Mouse (Mus musculus) CH12.LX (cell line): Measurements from ENCODE around the gene Capza2. TPM values are rescaled to one million over a fixed set of nuclear protein-coding genes. Genes with fewer than 3 reads are reported as not detected.

ENCODE experiments used
- DNase-seq: peaks from one replicate; pipeline ENCODE4 v3.0.0-alpha.2; 2013; ENCODE audit errors: extremely low read depth
- H3K27ac ChIP-seq: 2 replicates; pipeline ENCODE4 v1.5.1; 2012; ENCODE audit warnings: low read depth, mild to moderate bottlenecking, control low read depth, moderate library complexity; ENCODE audit not compliant: insufficient read depth
- H3K27me3 ChIP-seq: replicated peaks from 2 replicates; pipeline ENCODE3; 2012; ENCODE audit warnings: inconsistent platforms
- H3K36me3 ChIP-seq, 2 experiments: replicated peaks in 1 of 2; 2 replicates each; pipeline versions ENCODE3 to v1.6.1; 2012; ENCODE audit warnings: inconsistent platforms in 1 of 2, low read length in 1 of 2, mild to moderate bottlenecking in 1 of 2, mixed read lengths in 1 of 2, moderate library complexity in 1 of 2; ENCODE audit not compliant: control insufficient read depth in 1 of 2, insufficient read depth in 1 of 2
- H3K4me1 ChIP-seq, 2 experiments: 2 replicates each; pipeline ENCODE4 v1.6.1; 2012; ENCODE audit warnings: inconsistent platforms in 1 of 2, moderate library complexity in 1 of 2; ENCODE audit not compliant: insufficient read depth in 2 of 2, control insufficient read depth in 1 of 2
- H3K4me2 ChIP-seq: 2 replicates; pipeline ENCODE4 v1.6.1; 2012; ENCODE audit warnings: low read depth, mild to moderate bottlenecking, control low read depth; ENCODE audit not compliant: poor library complexity, insufficient read depth, severe bottlenecking
- H3K4me3 ChIP-seq, 3 experiments: fragments of 150-350 bp in 1 of 3; sonication (generic) in 1 of 3; replicated peaks in 1 of 3; 2 replicates each; pipeline versions ENCODE3 to v1.5.1; 2011 to 2012; ENCODE audit warnings: low read depth in 2 of 3, low read length in 2 of 3, mild to moderate bottlenecking in 2 of 3, moderate library complexity in 2 of 3, control low read depth in 1 of 3, improper control_type of control experiment in 1 of 3, inconsistent platforms in 1 of 3, mixed read lengths in 1 of 3; ENCODE audit not compliant: poor library complexity in 1 of 3
- H3K79me2 ChIP-seq: replicated peaks from 2 replicates; pipeline ENCODE4 v1.6.1; 2012; ENCODE audit warnings: mild to moderate bottlenecking, moderate library complexity; ENCODE audit not compliant: control insufficient read depth, poor library complexity, insufficient read depth, severe bottlenecking; ENCODE audit errors: extremely low read depth
- H3K9ac ChIP-seq: 2 replicates; pipeline ENCODE4 v1.6.1; 2012; ENCODE audit warnings: low read depth, mild to moderate bottlenecking, control low read depth, moderate library complexity; ENCODE audit not compliant: insufficient read depth
- H3K9me3 ChIP-seq: replicated peaks from 2 replicates; pipeline ENCODE3; 2012; ENCODE audit warnings: low read length, inconsistent platforms, mixed read lengths
- CHD1 ChIP-seq: IDR thresholded peaks from 2 replicates; pipeline ENCODE4 v1.6.1; 2012; ENCODE audit warnings: low read depth, low read length, improper control_type of control experiment, inconsistent platforms
- CTCF ChIP-seq, 2 experiments: IDR thresholded peaks in 1 of 2; conservative IDR thresholded peaks in 1 of 2; 2 replicates each; pipeline ENCODE4 v1.5.1; 2011 to 2012; ENCODE audit warnings: low read depth in 2 of 2, low read length in 2 of 2, improper control_type of control experiment in 1 of 2, inconsistent platforms in 1 of 2, mild to moderate bottlenecking in 1 of 2, moderate library complexity in 1 of 2
- EP300 ChIP-seq: IDR thresholded peaks from 2 replicates; pipeline ENCODE4 v1.6.1; 2011; ENCODE audit warnings: low read length, improper control_type of control experiment
- JUN ChIP-seq: IDR thresholded peaks from 2 replicates; pipeline ENCODE4 v1.6.1; 2011; ENCODE audit warnings: low read depth, mild to moderate bottlenecking, low read length, improper control_type of control experiment, moderate library complexity; ENCODE audit not compliant: insufficient read depth
- KAT2A ChIP-seq: IDR thresholded peaks from 2 replicates; pipeline ENCODE4 v1.6.1; 2012; ENCODE audit warnings: low read length, improper control_type of control experiment, inconsistent platforms; ENCODE audit not compliant: insufficient replicate concordance
- MAFK ChIP-seq: IDR thresholded peaks from 2 replicates; pipeline ENCODE4 v1.6.1; 2011; ENCODE audit warnings: low read length, improper control_type of control experiment; ENCODE audit not compliant: insufficient replicate concordance
- MAX ChIP-seq: IDR thresholded peaks from 2 replicates; pipeline ENCODE4 v1.6.1; 2011; ENCODE audit warnings: low read length, improper control_type of control experiment
- MEF2A ChIP-seq: IDR thresholded peaks from 2 replicates; pipeline ENCODE4 v1.6.1; 2014; ENCODE audit warnings: low read depth, mild to moderate bottlenecking, inconsistent platforms, low read length, improper control_type of control experiment, borderline replicate concordance
- MXI1 ChIP-seq: IDR thresholded peaks from 2 replicates; pipeline ENCODE4 v1.6.1; 2011; ENCODE audit warnings: mild to moderate bottlenecking, low read depth, low read length, improper control_type of control experiment
- MYC ChIP-seq: IDR thresholded peaks from 2 replicates; pipeline ENCODE4 v1.6.1; 2011; ENCODE audit warnings: low read depth, mild to moderate bottlenecking, improper control_type of control experiment, low read length
- NELFE ChIP-seq: IDR thresholded peaks from 2 replicates; pipeline ENCODE4 v1.6.1; 2011; ENCODE audit warnings: low read depth, low read length, improper control_type of control experiment
- NRF1 ChIP-seq: IDR thresholded peaks from 2 replicates; pipeline ENCODE4 v1.6.1; 2014; ENCODE audit warnings: low read depth, mild to moderate bottlenecking, inconsistent platforms, low read length, improper control_type of control experiment, moderate library complexity
- PAX5 ChIP-seq: IDR thresholded peaks from 2 replicates; pipeline ENCODE4 v1.6.1; 2012; ENCODE audit warnings: low read length, inconsistent platforms, mixed read lengths
- POLR2AphosphoS2 ChIP-seq: IDR thresholded peaks from 2 replicates; pipeline ENCODE4 v1.6.1; 2011; ENCODE audit warnings: low read depth, low read length, improper control_type of control experiment
- RAD21 ChIP-seq: IDR thresholded peaks from 2 replicates; pipeline ENCODE4 v1.6.1; 2011; ENCODE audit warnings: low read depth, mild to moderate bottlenecking, low read length, improper control_type of control experiment, moderate library complexity
- RCOR1 ChIP-seq: conservative IDR thresholded peaks from 2 replicates; pipeline ENCODE4 v1.6.1; 2012; ENCODE audit warnings: low read depth, mild to moderate bottlenecking, inconsistent platforms, low read length, improper control_type of control experiment
- SIN3A ChIP-seq: IDR thresholded peaks from 2 replicates; pipeline ENCODE4 v1.6.1; 2012; ENCODE audit warnings: low read length, improper control_type of control experiment, inconsistent platforms
- SMC3 ChIP-seq: IDR thresholded peaks from 2 replicates; pipeline ENCODE4 v1.6.1; 2011; ENCODE audit warnings: low read depth, low read length, improper control_type of control experiment
- TCF12 ChIP-seq: IDR thresholded peaks from 2 replicates; pipeline ENCODE4 v1.6.1; 2014; ENCODE audit warnings: low read depth, mild to moderate bottlenecking, inconsistent platforms, low read length, improper control_type of control experiment
- USF1 ChIP-seq: IDR thresholded peaks from 2 replicates; pipeline ENCODE4 v1.6.1; 2014; ENCODE audit warnings: low read depth, mild to moderate bottlenecking, inconsistent platforms, low read length, improper control_type of control experiment
- ZC3H11A ChIP-seq: IDR thresholded peaks from 2 replicates; pipeline ENCODE4 v1.6.1; 2012; ENCODE audit warnings: low read depth, mild to moderate bottlenecking, inconsistent platforms, low read length, improper control_type of control experiment
- ZKSCAN1 ChIP-seq: IDR thresholded peaks from 2 replicates; pipeline ENCODE4 v1.6.1; 2012; ENCODE audit warnings: low read depth, inconsistent platforms, low read length, improper control_type of control experiment, borderline replicate concordance
- dilution Hi-C: fragments of 300-500 bp; cut with MboI; formaldehyde crosslinking; loops from 2 replicates; pipeline ENCODE4 v1.14.3; 2020; ENCODE audit warnings: low sequenced_read_pairs; ENCODE audit not compliant: extremely low pct_unique_long_range_greater_than_20kb, extremely low pct_ligation_motif_present
- in situ Hi-C: fragments of 300-500 bp; cut with MboI; formaldehyde crosslinking; loops from 3 replicates; pipeline ENCODE4 v1.14.3; 2019; ENCODE audit warnings: low sequenced_read_pairs, low pct_ligation_motif_present, low pct_unique_long_range_greater_than_20kb, mixed read lengths
- polyA plus RNA-seq: library from polyadenylated mRNA; unstranded; fragments of >175 nt; gene quantifications from 2 replicates; pipeline ENCODE4 v1.2.1, GENCODE M21; 2012; ENCODE audit warnings: low read depth; ENCODE audit not compliant: insufficient read length
- total RNA-seq, 2 experiments: library from RNA; depleted of rRNA; stranded (reverse); fragments of 300-350 nt in 1 of 2; fragments of >200 nt in 1 of 2; gene quantifications; 2 replicates each; pipeline ENCODE4 v1.2.3; 2012 to 2014

The Capza2 gene
- total and polyA plus RNA-seq, 3 experiments, result 64.9 to 277 (median 171) TPM

DNA sequence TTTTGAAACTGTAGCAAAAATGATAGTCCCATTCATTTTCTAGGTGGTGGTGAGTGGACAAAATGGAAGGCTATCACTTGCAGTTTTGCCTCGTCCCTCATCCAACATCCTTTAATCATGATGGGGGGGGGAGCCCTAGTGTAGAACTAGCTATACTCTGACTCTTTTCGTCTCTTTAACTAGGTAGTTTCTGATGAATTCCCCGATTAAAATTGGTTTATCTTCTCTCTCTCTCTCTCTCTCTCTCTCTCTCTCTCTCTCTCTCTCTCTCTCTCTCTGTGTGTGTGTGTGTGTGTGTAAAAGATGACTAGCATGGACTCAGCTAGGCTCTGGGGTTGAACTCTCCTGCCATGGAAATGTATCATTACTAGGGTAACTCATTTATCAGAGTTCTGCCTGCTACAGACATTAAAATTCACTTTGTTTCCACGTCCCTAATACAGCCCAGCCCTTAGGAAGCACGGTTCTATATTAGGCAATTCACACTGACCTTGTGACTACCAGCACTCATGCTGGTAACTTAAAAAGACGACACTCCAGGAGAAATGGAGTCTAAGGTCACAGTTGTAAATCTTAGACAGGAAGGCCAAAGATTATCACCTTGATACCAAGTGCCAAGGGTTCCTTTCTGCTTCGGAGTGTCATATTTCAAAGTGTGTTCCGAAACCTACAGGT lies 45.9 kb upstream of the Capza2 start:
- no peaks in the 10 kb centered on the region for H3K4me1 ChIP-seq
- in situ Hi-C loops (loop anchor here (10.0 kb wide), 2 partner anchors 225 to 485 kb away; no protein-coding TSS in a partner anchor), dilution Hi-C loops (no loop called here)
- H3K79me2 ChIP-seq, result no peaks in the 10 kb centered on the region
- no peak overlapping the region for H3K27ac ChIP-seq
- no peaks in the 10 kb centered on the region for H3K27me3 ChIP-seq
- DNase-seq, result no peak
- H3K36me3 ChIP-seq, result no peaks in the 10 kb centered on the region
- peaks cover 8% of the 10 kb centered on the region for H3K9me3 ChIP-seq
- TF ChIP-seq CHD1, result no peak
- peak; percentile 29; the same call in 1 of the 2 replicates for TF ChIP-seq MEF2A
- TF ChIP-seq, all 38 proteins: peak for 1
- Histone ChIP-seq H3K4me2 (no peak overlapping the region), H3K9ac (no peak overlapping the region), H3K4me3 (no peak overlapping the region)

DNA sequence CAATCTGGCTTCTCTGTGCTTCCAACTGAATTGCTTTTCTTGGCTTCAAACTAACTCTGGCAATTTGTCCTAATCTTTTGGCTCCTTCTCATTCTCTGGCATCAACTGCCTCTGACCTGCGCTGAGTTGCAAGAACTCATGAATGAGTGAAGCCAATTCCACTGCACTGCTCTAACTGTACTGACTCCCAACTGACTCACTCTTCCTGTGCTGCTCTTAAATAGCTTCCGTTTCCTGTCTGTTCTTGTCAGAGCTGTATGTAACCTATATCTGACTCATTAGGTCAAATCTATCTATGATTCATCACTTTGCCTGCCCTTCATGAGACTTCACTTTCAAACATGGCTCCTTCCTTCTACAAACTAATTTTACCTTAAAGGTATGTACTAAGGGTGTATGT lies 42.1 kb upstream of the Capza2 start:
- Histone ChIP-seq H3K9me3 (peaks cover 16% of the 10 kb centered on the region), H3K27ac (no peak overlapping the region), H3K79me2 (no peaks in the 10 kb centered on the region), H3K36me3 (no peaks in the 10 kb centered on the region), H3K4me2 (no peak overlapping the region), H3K9ac (no peak overlapping the region), H3K4me3 (no peak overlapping the region), H3K4me1 (no peaks in the 10 kb centered on the region), H3K27me3 (no peaks in the 10 kb centered on the region)
- TF ChIP-seq CTCF (conservative IDR thresholded peaks at IDR 0.05 in 1 of 2, IDR thresholded peaks at IDR 0.05 in 1 of 2; ENCODE audit: low read depth in 2 of 2, low read length in 2 of 2), result no peak
- no peak for TF ChIP-seq ZKSCAN1
- no peak for TF ChIP-seq CHD1
- no peak for TF ChIP-seq MXI1
- no peak for TF ChIP-seq ZC3H11A
- no peak for TF ChIP-seq RCOR1
- no peak for TF ChIP-seq JUN
- no peak for TF ChIP-seq PAX5
- TF ChIP-seq NRF1, result no peak
- DNase-seq, result no peak
- dilution Hi-C loops, result no loop called here
- in situ Hi-C loops, result no loop called here

DNA sequence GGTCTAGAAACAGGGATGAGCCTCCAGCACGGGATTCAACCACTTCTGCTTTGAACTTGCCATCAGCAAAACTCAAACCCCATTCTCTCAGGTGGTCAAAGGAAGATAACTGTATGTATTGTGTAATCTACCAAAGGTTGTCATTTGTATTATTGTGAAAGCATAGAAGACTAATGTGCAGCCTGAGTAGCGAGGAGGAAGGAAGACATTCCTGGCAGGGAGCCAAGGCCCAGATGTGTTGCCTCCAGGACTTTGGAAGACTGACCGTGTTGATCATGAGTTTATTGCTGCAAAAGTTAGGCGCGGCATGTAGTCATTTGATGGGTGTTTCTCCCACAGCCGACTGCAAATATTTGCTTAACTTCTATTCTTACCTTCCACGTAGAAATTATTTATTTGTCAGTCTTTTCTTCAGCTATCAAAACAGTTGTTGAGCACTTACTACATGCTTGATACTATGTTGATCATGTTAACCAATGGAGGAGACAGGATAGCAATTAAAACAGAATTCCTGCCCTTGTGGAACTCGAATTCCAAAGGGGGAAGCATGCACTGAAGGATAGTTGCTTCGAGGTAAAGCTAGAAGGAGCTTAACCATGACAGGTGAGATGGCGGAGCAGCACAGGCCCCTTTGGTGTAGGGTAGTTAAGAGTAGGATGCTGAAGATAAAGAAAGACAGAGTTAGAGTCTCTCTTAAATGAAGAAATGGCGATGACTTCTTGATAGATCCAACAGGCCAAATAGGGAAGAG lies 40.1 kb upstream of the Capza2 start:
- TF ChIP-seq SIN3A, result no peak
- TF ChIP-seq ZC3H11A, result no peak
- TF ChIP-seq USF1, result no peak
- no peak for TF ChIP-seq RAD21
- no peak for TF ChIP-seq CHD1
- TF ChIP-seq MAFK, result no peak
- TF ChIP-seq MYC, result no peak
- no peak for TF ChIP-seq KAT2A
- no peak for TF ChIP-seq TCF12
- TF ChIP-seq CTCF (conservative IDR thresholded peaks at IDR 0.05 in 1 of 2, IDR thresholded peaks at IDR 0.05 in 1 of 2; ENCODE audit: low read depth in 2 of 2, low read length in 2 of 2), result no peak
- TF ChIP-seq MXI1, result no peak
- no peak for TF ChIP-seq POLR2AphosphoS2
- TF ChIP-seq SMC3, result no peak
- no peak for TF ChIP-seq EP300
- TF ChIP-seq MAX, result no peak
- TF ChIP-seq NELFE, result no peak
- TF ChIP-seq, all 38 proteins: peak for 0
- Histone ChIP-seq H3K27ac (no peak overlapping the region), H3K36me3 (no peaks in the 10 kb centered on the region), H3K4me2 (no peak overlapping the region), H3K9ac (no peak overlapping the region), H3K79me2 (no peaks in the 10 kb centered on the region), H3K9me3 (peaks cover 16% of the 10 kb centered on the region), H3K4me3 (no peak overlapping the region), H3K27me3 (no peaks in the 10 kb centered on the region), H3K4me1 (no peaks in the 10 kb centered on the region)
- in situ Hi-C loops, result no loop called here
- dilution Hi-C loops, result no loop called here
- DNase-seq, result no peak
